Mouse (Mus musculus) myocyte (in vitro differentiated cells): Measurements from ENCODE around the gene Mmab. TPM values are rescaled to one million over a fixed set of nuclear protein-coding genes. Genes with fewer than 3 reads are reported as not detected.

Source experiments
- H3K27me3 ChIP-seq: one replicate; pipeline ENCODE4 v1.6.1; 2011; ENCODE audit not compliant: control insufficient read depth, insufficient read depth, insufficient read length
- H3K36me3 ChIP-seq: one replicate; pipeline ENCODE4 v1.6.1; 2011; ENCODE audit not compliant: control insufficient read depth, insufficient read depth
- H3K4me2 ChIP-seq: one replicate; pipeline ENCODE4 v1.6.1; 2011; ENCODE audit warnings: low read depth, control low read depth
- H3K4me3 ChIP-seq: one replicate; pipeline ENCODE4 v1.5.1; 2011; ENCODE audit warnings: mild to moderate bottlenecking, control low read depth, moderate library complexity
- H3K79me2 ChIP-seq: one replicate; pipeline ENCODE4 v1.6.1; 2011; ENCODE audit not compliant: control insufficient read depth, insufficient read depth
- H3ac ChIP-seq: one replicate; pipeline ENCODE4 v1.6.1; 2011; ENCODE audit not compliant: control insufficient read depth, insufficient read length
- CEBPB ChIP-seq: IDR thresholded peaks from 2 replicates; pipeline ENCODE4 v1.6.1; 2011; ENCODE audit warnings: mild to moderate bottlenecking, moderate library complexity; ENCODE audit not compliant: poor library complexity, insufficient read depth, severe bottlenecking
- E2F4 ChIP-seq: IDR thresholded peaks from one replicate; pipeline ENCODE4 v1.6.1; 2011; ENCODE audit warnings: mild to moderate bottlenecking, control low read depth, moderate library complexity; ENCODE audit not compliant: insufficient read depth
- MAX ChIP-seq: IDR thresholded peaks from one replicate; pipeline ENCODE4 v1.6.1; 2011; ENCODE audit warnings: low read depth, mild to moderate bottlenecking, control low read depth
- MYOD1 ChIP-seq, 3 experiments: IDR thresholded peaks; one replicate each; pipeline ENCODE4 v1.6.1; 2011; ENCODE audit warnings: control low read depth in 2 of 3, low read depth in 2 of 3, mild to moderate bottlenecking in 2 of 3, moderate library complexity in 1 of 3; ENCODE audit not compliant: insufficient read length in 2 of 3, control insufficient read depth in 1 of 3
- MYOG ChIP-seq, 3 experiments: IDR thresholded peaks; one replicate each; pipeline ENCODE4 v1.6.1; 2011; ENCODE audit warnings: control low read depth in 2 of 3, low read depth in 2 of 3, mild to moderate bottlenecking in 2 of 3; ENCODE audit not compliant: insufficient read length in 2 of 3, control insufficient read depth in 1 of 3, insufficient read depth in 1 of 3
- POLR2A ChIP-seq: IDR thresholded peaks from one replicate; pipeline ENCODE4 v1.6.1; 2011; ENCODE audit warnings: low read depth, mild to moderate bottlenecking, control low read depth, moderate library complexity; ENCODE audit not compliant: insufficient read length
- POLR2AphosphoS2 ChIP-seq: IDR thresholded peaks from one replicate; pipeline ENCODE4 v1.6.1; 2011; ENCODE audit warnings: low read depth, control low read depth; ENCODE audit not compliant: insufficient read length
- REST ChIP-seq: IDR thresholded peaks from one replicate; pipeline ENCODE4 v1.6.1; 2011; ENCODE audit warnings: mild to moderate bottlenecking, control low read depth, moderate library complexity; ENCODE audit not compliant: insufficient read depth, insufficient read length
- SRF ChIP-seq: IDR thresholded peaks from one replicate; pipeline ENCODE4 v1.6.1; 2011; ENCODE audit warnings: low read depth; ENCODE audit not compliant: control insufficient read depth, insufficient read length
- TCF12 ChIP-seq: IDR thresholded peaks from one replicate; pipeline ENCODE4 v1.6.1; 2011; ENCODE audit warnings: mild to moderate bottlenecking, control low read depth; ENCODE audit not compliant: poor library complexity, insufficient read depth, severe bottlenecking
- TCF3 ChIP-seq: IDR thresholded peaks from one replicate; pipeline ENCODE4 v1.6.1; 2011; ENCODE audit warnings: low read depth, control low read depth; ENCODE audit not compliant: insufficient read length
- USF1 ChIP-seq: IDR thresholded peaks from one replicate; pipeline ENCODE4 v1.6.1; 2011; ENCODE audit warnings: low read depth, mild to moderate bottlenecking, control low read depth, moderate library complexity
- polyA plus RNA-seq: library from polyadenylated mRNA; unstranded; fragments of >200 nt; fragmentation: generic; extraction: Trizol; gene quantifications from one replicate; pipeline ENCODE4 v1.2.1, GENCODE M21; 2012; ENCODE audit warnings: missing spikeins

Gene Mmab
- polyA plus RNA-seq, 1 experiment, result 19.9 TPM

GRCm38 (mm10) chr5:114465641-114466040 lies 21.8 kb upstream of the Mmab start:
- Histone ChIP-seq H3K36me3 (no peaks in the 10 kb centered on the region), H3K4me3 (no peak overlapping the region), H3K79me2 (no peaks in the 10 kb centered on the region), H3ac (no peak overlapping the region), H3K4me2 (no peak overlapping the region), H3K27me3 (peaks cover 24% of the 10 kb centered on the region)
- TF ChIP-seq TCF3 (no peak), MYOD1 (IDR thresholded peaks at IDR 0.05; ENCODE audit: control insufficient read depth in 1 of 3, insufficient read length in 2 of 3, low read depth in 2 of 3) (no peak), USF1 (no peak), POLR2AphosphoS2 (no peak), CEBPB (no peak), MAX (no peak), REST (no peak), TCF12 (no peak), POLR2A (no peak), SRF (no peak), MYOG (IDR thresholded peaks at IDR 0.05; ENCODE audit: control insufficient read depth in 1 of 3, insufficient read depth in 1 of 3, insufficient read length in 2 of 3, low read depth in 2 of 3) (no peak), E2F4 (no peak)

GRCm38 (mm10) chr5:114464561-114464960 lies 20.7 kb upstream of the Mmab start:
- H3ac ChIP-seq, result no peak overlapping the region
- peaks cover 23% of the 10 kb centered on the region for H3K27me3 ChIP-seq
- TF ChIP-seq CEBPB (no peak), USF1 (no peak), POLR2AphosphoS2 (no peak), POLR2A (no peak), REST (no peak), E2F4 (no peak), TCF3 (no peak), SRF (no peak), MYOD1 (IDR thresholded peaks at IDR 0.05; ENCODE audit: control insufficient read depth in 1 of 3, insufficient read length in 2 of 3, low read depth in 2 of 3) (no peak), MAX (no peak), MYOG (IDR thresholded peaks at IDR 0.05; ENCODE audit: control insufficient read depth in 1 of 3, insufficient read depth in 1 of 3, insufficient read length in 2 of 3, low read depth in 2 of 3) (no peak), TCF12 (no peak)
- no peak overlapping the region for H3K4me2 ChIP-seq
- H3K4me3 ChIP-seq, result no peak overlapping the region
- H3K36me3 ChIP-seq, result no peaks in the 10 kb centered on the region
- H3K79me2 ChIP-seq, result no peaks in the 10 kb centered on the region

GRCm38 (mm10) chr5:114462067-114463040 lies 18.5 kb upstream of the Mmab start:
- no peak overlapping the region for H3ac ChIP-seq
- H3K4me2 ChIP-seq, result no peak overlapping the region
- no peaks in the 10 kb centered on the region for H3K36me3 ChIP-seq
- TF ChIP-seq POLR2AphosphoS2 (no peak), E2F4 (no peak), MAX (no peak), USF1 (no peak), REST (no peak), SRF (no peak), MYOD1 (IDR thresholded peaks at IDR 0.05; ENCODE audit: control insufficient read depth in 1 of 3, insufficient read length in 2 of 3, low read depth in 2 of 3) (no peak), TCF12 (no peak), CEBPB (no peak), TCF3 (no peak), MYOG (IDR thresholded peaks at IDR 0.05; ENCODE audit: control insufficient read depth in 1 of 3, insufficient read depth in 1 of 3, insufficient read length in 2 of 3, low read depth in 2 of 3) (no peak), POLR2A (no peak)
- no peak overlapping the region for H3K4me3 ChIP-seq
- H3K27me3 ChIP-seq, result peaks cover 21% of the 10 kb centered on the region
- no peaks in the 10 kb centered on the region for H3K79me2 ChIP-seq

- H3K36me3 ChIP-seq, result peaks cover 3% of the 10 kb centered on the region
- peaks cover 21% of the 10 kb centered on the region for H3K27me3 ChIP-seq
- no peak overlapping the region for H3K4me3 ChIP-seq
- H3ac ChIP-seq, result no peak overlapping the region
- no peaks in the 10 kb centered on the region for H3K79me2 ChIP-seq
- no peak overlapping the region for H3K4me2 ChIP-seq
- TF ChIP-seq CEBPB (no peak), MYOG (IDR thresholded peaks at IDR 0.05; ENCODE audit: control insufficient read depth in 1 of 3, insufficient read depth in 1 of 3, insufficient read length in 2 of 3, low read depth in 2 of 3) (peak in 1 of 3 experiments; percentile 48), TCF3 (no peak), USF1 (no peak), MYOD1 (IDR thresholded peaks at IDR 0.05; ENCODE audit: control insufficient read depth in 1 of 3, insufficient read length in 2 of 3, low read depth in 2 of 3) (peak in 2 of 3 experiments; percentile 21 to 55), TCF12 (no peak), POLR2AphosphoS2 (no peak)
Observed at GRCm38 (mm10) chr5:114461238-114461637, 17.4 kb upstream of the Mmab start.
